Mouse (Mus musculus): ENCODE data around the gene Actb. TPM values are rescaled to one million over a fixed set of nuclear protein-coding genes. Genes with fewer than 3 reads are reported as not detected.

The Actb gene
- polyA plus RNA-seq, 1 experiment: 2,590 TPM

- H3K4me1 ChIP-seq (ENCODE audit: control insufficient read depth, insufficient read depth, low read length): peaks cover 7% of the 10 kb centered on the region
- no peak overlapping the region for H3K27ac ChIP-seq (ENCODE audit: insufficient read depth, low read length)
- no peak overlapping the region for H3K4me3 ChIP-seq (ENCODE audit: insufficient read depth, low read length)
- no peak for TF ChIP-seq POLR2A (IDR thresholded peaks at IDR 0.05; ENCODE audit: extremely low read depth, insufficient read depth, low read length)
Observed at GRCm38 (mm10) chr5:142881936-142882335, 24.6 kb downstream of the Actb start.

- Histone ChIP-seq H3K4me1 (ENCODE audit: control insufficient read depth, insufficient read depth, low read length) (peaks cover 7% of the 10 kb centered on the region), H3K4me3 (ENCODE audit: insufficient read depth, low read length) (no peak overlapping the region), H3K27ac (ENCODE audit: insufficient read depth, low read length) (no peak overlapping the region)
- TF ChIP-seq CTCF (IDR thresholded peaks at IDR 0.05; ENCODE audit: extremely low read depth, insufficient read depth, low read length) (no peak), POLR2A (IDR thresholded peaks at IDR 0.05; ENCODE audit: extremely low read depth, insufficient read depth, low read length) (no peak)
Observed at GRCm38 (mm10) chr5:142880806-142881516, 25.6 kb downstream of the Actb start.

- H3K4me3 ChIP-seq (ENCODE audit: insufficient read depth, low read length): no peak overlapping the region
- H3K27ac ChIP-seq (ENCODE audit: insufficient read depth, low read length): no peak overlapping the region
- TF ChIP-seq POLR2A (IDR thresholded peaks at IDR 0.05; ENCODE audit: extremely low read depth, insufficient read depth, low read length) (no peak), CTCF (IDR thresholded peaks at IDR 0.05; ENCODE audit: extremely low read depth, insufficient read depth, low read length) (no peak)
- peaks cover 7% of the 10 kb centered on the region for H3K4me1 ChIP-seq (ENCODE audit: control insufficient read depth, insufficient read depth, low read length)
Observed at GRCm38 (mm10) chr5:142880246-142880645, 26.3 kb downstream of the Actb start.

- TF ChIP-seq POLR2A (IDR thresholded peaks at IDR 0.05; ENCODE audit: extremely low read depth, insufficient read depth, low read length) (no peak), CTCF (IDR thresholded peaks at IDR 0.05; ENCODE audit: extremely low read depth, insufficient read depth, low read length) (peak; percentile 95)
- Histone ChIP-seq H3K27ac (ENCODE audit: insufficient read depth, low read length) (no peak overlapping the region), H3K4me3 (ENCODE audit: insufficient read depth, low read length) (no peak overlapping the region), H3K4me1 (ENCODE audit: control insufficient read depth, insufficient read depth, low read length) (peaks cover 7% of the 10 kb centered on the region)
Observed at GRCm38 (mm10) chr5:142879318-142880175, 27.0 kb downstream of the Actb start.

- H3K27ac ChIP-seq (ENCODE audit: insufficient read depth, low read length): no peak overlapping the region; the same call in 1 of the 2 replicates
- peaks cover 7% of the 10 kb centered on the region for H3K4me1 ChIP-seq (ENCODE audit: control insufficient read depth, insufficient read depth, low read length)
- TF ChIP-seq POLR2A (IDR thresholded peaks at IDR 0.05; ENCODE audit: extremely low read depth, insufficient read depth, low read length) (no peak), CTCF (IDR thresholded peaks at IDR 0.05; ENCODE audit: extremely low read depth, insufficient read depth, low read length) (no peak)
- no peak overlapping the region for H3K4me3 ChIP-seq (ENCODE audit: insufficient read depth, low read length)
Observed at GRCm38 (mm10) chr5:142878570-142878969, 28.0 kb downstream of the Actb start.

- no peak overlapping the region for H3K4me3 ChIP-seq (ENCODE audit: insufficient read depth, low read length)
- no peak for TF ChIP-seq POLR2A (IDR thresholded peaks at IDR 0.05; ENCODE audit: extremely low read depth, insufficient read depth, low read length)
- peak; percentile 81 for TF ChIP-seq CTCF (IDR thresholded peaks at IDR 0.05; ENCODE audit: extremely low read depth, insufficient read depth, low read length)
- no peak overlapping the region for H3K27ac ChIP-seq (ENCODE audit: insufficient read depth, low read length)
- peaks cover 7% of the 10 kb centered on the region for H3K4me1 ChIP-seq (ENCODE audit: control insufficient read depth, insufficient read depth, low read length)
Observed at GRCm38 (mm10) chr5:142877337-142878280, 28.9 kb downstream of the Actb start.

GRCm38 (mm10) chr5:142876896-142877295 is 29.7 kb downstream of the Actb start:
- TF ChIP-seq POLR2A (IDR thresholded peaks at IDR 0.05; ENCODE audit: extremely low read depth, insufficient read depth, low read length): no peak
- no peak for TF ChIP-seq CTCF (IDR thresholded peaks at IDR 0.05; ENCODE audit: extremely low read depth, insufficient read depth, low read length)
- Histone ChIP-seq H3K4me3 (ENCODE audit: insufficient read depth, low read length) (no peak overlapping the region), H3K4me1 (ENCODE audit: control insufficient read depth, insufficient read depth, low read length) (peaks cover 7% of the 10 kb centered on the region), H3K27ac (ENCODE audit: insufficient read depth, low read length) (no peak overlapping the region)

- H3K4me1 ChIP-seq (ENCODE audit: control insufficient read depth, insufficient read depth, low read length): peaks cover 1% of the 10 kb centered on the region; the same call in 1 of the 2 replicates
- TF ChIP-seq POLR2A (IDR thresholded peaks at IDR 0.05; ENCODE audit: extremely low read depth, insufficient read depth, low read length) (no peak), CTCF (IDR thresholded peaks at IDR 0.05; ENCODE audit: extremely low read depth, insufficient read depth, low read length) (no peak)
- H3K27ac ChIP-seq (ENCODE audit: insufficient read depth, low read length): no peak overlapping the region
- no peak overlapping the region for H3K4me3 ChIP-seq (ENCODE audit: insufficient read depth, low read length)
Observed at GRCm38 (mm10) chr5:142875513-142875905, 31.0 kb downstream of the Actb start.

Data from cortical plate, adult 2 months (tissue).